Mouse (Mus musculus): Measurements from ENCODE around the gene Lgi1.

Lgi1 gene

DNA sequence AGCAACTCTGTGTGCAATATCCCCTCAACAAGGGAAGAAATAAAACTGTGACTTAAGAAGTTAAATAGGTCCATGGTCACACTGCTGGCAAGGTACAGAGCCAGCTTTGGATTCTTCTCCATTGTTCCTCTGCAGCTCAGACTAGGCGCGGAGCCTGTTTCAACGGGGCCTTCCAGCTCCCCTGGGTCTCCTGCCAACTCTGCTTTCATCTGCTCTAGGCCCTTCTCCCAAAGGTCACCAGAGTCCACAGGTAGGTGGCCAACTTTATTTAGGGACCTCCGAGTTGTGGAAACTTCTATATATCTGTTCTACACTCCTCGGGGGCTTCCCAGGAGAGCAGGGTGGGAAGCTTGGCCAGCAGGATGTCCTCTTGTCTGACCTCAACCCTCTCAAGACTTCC lies 3.0 kb upstream of the Lgi1 start:
- DNase-seq (ENCODE audit: low read depth, low spot score) = no peak

DNA sequence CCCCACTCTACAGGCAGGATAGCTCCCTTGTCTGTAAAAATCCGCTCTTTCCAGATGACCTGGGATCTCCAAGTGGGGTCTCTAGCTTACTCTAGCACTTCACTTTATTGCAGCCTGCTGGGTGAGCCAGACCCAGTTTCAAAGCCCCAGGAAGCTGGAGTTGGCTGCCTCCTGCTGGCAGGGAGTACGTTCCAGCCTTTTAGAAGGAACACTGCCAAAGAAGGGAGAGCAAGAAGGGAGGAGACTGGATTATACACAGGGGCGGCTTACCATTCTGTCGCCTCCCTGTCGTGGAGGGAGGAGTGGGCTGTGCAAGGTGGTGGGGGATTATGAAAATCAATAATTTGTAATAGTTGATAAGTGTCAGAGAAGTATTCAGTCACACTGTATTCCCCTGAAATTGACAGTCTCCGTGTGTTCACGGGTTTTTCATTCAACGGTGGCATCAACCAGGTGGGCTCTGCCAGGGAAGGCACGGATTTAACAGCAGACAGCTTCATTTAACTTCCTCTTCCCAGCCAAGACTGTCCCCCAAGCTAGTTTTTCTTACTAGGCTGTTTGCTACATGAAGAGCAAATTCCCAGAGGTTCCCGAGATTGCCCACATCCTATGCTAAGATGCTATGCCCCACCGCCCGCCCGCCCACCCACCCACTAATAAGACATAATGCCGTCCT lies 369 bp upstream of the Lgi1 start:
- DNase-seq (ENCODE audit: low read depth, low spot score) = peak; percentile 92

DNA sequence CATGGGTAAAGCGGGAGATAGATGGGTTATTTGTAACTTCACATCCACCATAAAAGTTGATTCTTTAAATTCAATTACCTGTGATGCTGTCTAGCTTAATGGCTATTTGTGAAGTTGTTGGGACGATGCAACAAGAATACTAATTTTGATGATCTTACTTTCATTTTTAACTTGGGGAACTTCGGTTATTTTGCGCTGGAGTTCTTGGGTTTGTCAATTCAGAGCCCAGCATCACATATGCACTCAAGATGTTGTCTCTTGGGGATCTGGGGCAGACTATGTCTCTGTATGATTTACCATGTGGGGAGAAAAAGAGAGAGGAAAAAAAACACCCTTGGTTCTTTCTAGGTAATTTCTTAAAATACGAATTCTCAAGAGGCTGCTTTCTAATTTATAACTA lies 1.4 kb downstream of the Lgi1 start:
- DNase-seq (ENCODE audit: low read depth, low spot score) = peak; percentile 52

DNA sequence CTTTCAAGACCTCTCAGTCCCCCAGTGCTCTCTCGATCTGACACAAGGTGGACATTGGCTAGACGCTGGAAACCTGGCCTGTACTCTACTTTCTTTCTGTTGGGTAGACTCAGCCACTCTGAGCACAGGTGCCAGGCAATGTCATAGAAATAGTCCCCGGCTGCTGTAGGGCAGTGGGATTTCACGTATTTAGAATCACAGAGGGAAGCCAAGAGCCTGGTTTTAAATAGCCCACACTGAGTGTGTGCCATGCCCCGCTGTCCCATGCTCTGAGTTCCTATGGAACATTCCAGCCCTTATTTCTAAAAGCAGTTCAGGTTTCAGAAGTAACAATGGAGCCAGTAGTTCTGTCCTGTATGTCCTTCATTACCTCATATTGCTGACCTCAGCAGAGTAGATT lies 3.1 kb downstream of the Lgi1 start:
- peak; percentile 33 for DNase-seq (ENCODE audit: low read depth, low spot score)

DNA sequence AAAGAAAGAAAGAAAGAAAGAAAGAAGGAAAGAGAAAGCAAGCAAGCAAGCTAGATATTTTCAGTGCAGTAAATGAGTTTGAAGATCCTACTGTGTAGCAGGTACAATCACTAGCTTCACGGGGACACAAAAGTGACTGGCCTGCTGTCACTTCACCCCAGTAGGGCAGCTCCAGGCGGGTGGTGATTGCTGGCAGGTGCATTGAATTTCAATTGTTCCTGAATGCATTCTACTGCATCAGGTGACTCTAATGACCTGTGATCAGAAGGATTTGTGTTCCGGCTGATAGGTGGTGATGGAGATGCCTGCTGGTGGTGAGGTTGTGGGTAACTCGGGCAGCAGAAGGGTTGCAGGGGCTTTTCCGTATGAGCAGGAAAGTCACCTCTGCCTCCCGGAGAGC lies 6.7 kb downstream of the Lgi1 start:
- no peak for DNase-seq (ENCODE audit: low read depth, low spot score)

DNA sequence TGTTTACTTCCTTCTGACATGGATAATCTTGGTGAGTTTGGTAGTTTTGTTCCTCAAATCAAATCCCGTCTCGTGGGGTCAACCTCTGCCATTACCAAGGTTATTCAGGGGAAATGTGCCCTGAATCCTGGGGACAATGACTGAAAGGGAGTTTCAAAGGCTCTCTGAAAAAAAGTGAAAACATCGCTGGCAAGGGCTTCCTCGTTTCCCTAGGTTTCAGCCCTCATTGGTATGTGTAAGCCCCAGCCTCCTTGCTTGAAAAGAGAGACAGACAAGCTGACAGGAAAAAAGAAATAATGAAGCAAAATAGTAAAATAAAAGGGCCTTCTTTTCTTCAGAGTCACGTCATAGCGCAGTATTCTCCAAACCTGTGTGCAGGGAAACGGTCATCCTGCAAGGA lies 9.5 kb downstream of the Lgi1 start:
- DNase-seq (ENCODE audit: low read depth, low spot score) = no peak

DNA sequence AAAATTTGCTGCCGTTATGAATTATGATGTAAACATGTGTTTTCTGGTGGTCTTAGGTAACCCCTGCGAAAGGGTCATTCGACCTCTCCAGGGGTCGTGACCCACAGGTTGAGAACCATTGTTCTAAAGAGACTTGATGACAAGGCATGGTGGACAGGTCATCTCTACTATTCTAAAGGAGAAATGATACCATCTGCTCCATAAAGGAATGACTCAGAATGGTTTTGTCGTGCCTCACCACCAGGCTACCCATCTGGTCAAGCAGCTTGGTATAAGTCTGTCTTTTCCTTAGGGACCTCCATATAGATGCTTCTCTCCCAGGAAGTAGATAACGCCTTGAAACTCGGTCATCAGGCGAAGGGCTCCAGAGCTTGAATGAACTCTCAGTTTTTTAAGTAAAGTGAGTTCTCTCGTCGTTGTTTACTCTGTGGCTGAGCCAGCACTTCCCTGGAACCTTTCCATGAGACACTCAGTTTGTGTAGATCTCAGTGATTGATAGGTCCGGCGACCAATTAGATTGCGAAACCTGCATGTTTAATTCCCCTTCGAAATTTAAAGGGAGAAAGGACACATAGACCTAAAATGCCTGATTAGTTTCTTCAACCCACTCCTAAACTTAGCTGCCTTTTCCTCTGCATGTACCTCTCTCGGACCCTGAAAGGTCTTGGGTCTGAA lies 10.5 kb downstream of the Lgi1 start:
- peak; percentile 61 for DNase-seq (ENCODE audit: low read depth, low spot score)

DNA sequence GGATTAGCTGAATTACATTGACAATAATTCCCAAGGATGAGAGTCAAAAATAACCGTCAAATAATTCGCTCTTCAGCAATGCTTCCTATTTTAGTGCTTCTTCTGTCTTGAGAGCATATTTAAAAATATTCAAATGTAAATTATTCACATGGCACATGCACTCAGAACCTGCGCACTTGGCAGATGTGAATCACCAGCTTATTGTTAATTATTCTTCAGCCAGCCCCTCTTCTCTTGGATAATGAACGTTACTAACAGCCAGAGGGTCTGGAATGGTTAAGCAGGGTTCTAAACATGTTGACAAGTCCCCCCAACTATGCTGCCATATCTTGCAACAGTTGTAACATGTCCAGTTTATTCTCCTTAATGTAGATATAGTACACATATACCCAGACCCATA lies 11.9 kb downstream of the Lgi1 start:
- peak; percentile 60 for DNase-seq (ENCODE audit: low read depth, low spot score)

DNA sequence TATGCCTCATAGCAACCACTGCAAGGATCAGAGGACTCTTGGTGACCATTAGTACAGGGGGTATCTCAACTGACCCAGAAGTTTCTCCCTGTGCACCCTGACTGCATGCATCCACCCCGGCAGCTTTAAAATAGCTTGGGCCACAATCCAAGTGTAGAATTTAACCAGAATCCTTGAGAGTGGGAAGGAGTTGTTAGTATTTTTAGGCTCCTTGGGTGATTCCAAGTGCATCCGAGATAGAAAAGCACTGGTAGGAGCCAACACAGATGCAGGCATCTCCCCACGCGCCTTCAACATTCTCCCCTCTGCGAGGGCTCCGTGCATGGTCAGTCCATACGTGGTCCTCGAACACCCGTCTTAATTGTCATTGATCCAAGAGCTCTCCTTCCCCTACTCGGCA lies 15.9 kb downstream of the Lgi1 start:
- peak; percentile 76 for DNase-seq (ENCODE audit: low read depth, low spot score)

DNA sequence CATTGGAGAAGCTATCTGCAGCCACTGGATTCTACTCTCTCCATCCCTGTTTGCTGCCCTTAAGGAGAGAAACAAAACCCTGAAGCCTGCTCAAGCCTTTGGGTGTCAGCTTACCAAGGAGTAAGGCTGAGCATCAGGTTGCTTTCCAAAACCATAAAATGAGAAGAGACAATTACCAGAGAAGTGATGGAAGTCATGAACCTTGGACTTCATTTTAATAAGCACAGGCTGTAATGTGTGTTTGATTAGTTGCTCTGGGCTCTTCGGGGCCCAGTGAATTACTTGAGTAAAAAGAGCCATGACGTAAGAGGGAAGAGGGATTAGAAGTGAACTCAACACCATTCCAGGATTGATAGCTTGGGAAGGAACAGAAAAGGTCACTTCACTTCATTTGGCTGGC lies 18.1 kb downstream of the Lgi1 start:
- no peak for DNase-seq (ENCODE audit: low read depth, low spot score)

DNA sequence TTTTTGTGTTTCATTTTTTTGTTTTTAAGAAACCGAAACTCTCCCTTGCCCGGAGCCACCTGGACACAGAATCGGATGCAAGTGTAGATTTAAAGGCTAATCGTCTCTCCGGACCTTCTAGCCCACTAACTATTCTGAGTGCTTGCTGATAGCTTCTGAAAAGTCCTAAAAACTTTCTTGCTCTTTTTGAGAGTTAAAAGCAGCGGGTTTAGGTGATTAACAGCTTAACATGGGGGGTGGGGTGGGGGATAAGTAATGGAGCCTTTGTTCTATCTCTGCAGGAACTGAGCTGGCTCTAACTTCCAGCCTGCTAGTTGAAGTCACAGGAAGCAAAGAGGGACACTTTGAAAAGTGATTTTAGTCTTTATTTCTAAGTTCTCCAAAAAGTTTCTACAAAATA lies 24.2 kb downstream of the Lgi1 start:
- no peak for DNase-seq (ENCODE audit: low read depth, low spot score)

DNA sequence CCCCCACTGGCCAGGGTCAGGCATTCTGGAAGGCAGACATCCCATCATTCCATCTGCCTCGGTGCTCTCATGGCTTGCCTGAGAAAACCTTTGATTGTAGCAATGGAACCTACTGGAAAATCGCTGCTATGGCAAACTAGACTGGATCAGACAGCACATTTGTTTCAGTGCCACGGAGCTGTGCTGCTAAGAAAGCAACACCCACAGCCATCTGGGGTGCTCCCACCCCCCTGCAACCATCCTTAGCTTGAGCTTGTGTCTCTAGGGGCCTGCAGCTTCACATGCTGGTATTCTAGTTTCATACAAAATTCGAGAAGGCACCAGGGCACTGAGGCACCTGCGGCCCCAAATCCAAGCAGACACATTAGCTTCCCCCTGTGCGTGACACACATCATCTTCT lies 27.1 kb downstream of the Lgi1 start:
- DNase-seq (ENCODE audit: low read depth, low spot score) = peak; percentile 92

DNA sequence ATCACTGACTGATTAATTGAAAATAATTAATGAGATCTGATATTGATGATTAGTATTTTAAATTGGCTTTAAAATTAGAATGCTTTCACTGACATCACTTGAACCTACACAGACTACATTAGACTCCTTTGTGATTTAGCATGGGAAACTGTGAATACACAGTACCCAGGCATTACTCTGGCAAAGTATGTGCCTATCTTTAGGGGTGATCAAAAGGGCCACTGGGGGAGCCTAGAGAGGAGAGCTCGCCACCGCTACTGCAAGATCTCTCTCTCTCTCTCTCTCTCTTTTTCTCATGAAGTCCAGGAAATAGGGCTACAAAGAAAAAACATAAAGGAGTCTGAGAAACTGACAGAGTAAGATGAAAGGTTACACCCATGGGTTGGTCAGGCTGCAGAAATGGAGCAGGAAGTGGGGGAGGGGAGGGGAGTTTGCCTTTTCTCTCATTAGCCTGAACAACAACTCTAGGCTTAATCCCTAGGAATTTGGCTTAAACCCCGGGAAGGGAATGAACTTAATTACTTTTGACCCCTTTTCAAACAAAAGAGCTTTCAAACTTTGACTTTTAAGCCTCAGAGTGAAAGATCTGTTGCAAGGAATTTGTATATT lies 33.8 kb downstream of the Lgi1 start:
- no peak for DNase-seq (ENCODE audit: low read depth, low spot score)

DNA sequence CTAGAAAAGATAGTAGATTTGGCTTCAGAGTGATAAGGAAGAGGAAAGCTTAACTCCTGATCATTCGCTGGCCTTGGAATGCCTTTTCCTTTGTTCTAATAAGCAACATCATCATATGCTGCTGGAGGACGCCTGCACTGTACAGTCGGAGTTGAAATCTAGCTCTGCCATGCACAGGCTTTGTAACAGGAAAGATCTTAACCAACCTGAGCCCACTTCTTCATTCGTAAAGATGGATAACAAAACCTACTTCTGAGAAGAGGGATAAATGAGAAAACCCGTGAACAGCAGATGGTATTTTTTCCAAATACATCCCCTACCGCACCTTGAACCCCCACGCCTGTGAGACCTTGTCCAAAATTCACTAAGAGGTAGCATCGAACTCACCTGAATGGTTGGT lies 43.8 kb downstream of the Lgi1 start:
- DNase-seq (ENCODE audit: low read depth, low spot score) = no peak

DNA sequence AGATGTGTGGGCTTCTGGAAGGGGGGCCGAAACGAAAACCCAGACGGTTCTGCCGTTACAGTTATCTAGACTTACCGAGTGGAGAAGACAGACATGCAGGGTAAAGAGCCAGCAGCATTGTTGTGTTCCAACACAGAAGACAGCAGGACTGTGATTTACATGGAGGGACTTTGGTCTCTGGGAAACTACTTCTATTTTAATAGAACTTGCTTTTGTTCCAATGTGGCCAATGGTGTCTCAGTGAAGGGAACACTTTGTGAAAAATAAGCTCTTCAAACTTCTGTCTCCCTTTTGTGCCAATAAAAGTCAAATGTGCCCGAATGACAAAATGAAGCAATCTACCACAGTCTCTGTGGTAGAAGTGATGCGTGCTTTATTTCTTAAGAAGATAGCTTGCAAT lies 50.8 kb downstream of the Lgi1 start:
- peak; percentile 28 for DNase-seq (ENCODE audit: low read depth, low spot score)

DNA sequence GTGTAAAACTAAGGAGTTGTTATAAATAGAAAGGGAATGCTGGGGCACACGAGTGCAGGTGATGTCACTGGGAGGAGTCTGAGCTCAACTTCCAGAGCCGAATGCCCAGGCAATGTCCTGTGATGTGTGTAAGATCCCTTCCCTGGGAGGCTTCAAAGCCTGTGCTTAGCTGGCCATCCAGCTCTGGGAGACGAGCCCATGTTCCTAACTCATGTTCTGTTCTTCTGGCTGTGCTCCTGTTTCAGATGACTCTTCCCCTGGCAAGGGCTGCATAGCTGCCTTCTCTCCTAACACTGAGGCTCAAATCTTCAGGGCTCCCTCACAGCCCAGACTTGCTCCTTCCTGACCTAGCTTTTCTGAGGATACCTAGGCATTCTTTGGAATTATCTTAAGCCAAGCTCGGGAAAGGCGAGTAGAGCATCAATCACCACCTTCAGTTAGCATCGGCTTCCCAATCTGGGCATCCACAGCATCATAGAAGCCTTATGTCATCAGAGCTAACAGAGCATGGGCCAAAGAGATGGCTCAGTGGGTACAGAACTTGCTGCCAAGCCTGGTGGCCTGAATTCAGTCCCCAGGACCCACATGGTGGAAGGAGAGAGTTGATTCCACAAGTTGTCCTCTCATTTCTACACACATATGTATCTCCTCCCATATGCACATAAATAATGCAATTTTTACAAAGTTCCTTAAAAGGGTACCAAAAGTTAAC lies 52.4 kb downstream of the Lgi1 start:
- DNase-seq (ENCODE audit: low read depth, low spot score) = peak; percentile 84

DNA sequence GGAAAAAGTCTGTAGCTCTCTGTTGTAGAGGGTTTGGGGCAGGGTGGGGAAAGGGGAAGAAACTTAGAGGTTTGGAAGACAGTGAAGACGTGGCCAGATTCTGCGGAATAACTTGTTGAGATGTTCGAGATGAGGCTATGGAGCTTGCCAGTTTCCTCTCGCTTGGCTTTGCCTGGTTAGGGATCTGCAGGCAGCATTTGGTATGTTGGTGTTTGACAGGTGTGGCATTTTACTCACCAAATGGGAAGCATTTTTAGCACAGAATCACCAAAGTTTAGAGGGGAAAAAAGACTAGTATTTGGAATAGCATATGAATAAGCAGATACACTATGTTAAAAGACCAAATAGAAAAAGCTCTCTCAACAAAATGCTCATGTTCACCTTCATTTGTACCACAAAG lies 54.0 kb downstream of the Lgi1 start:
- peak; percentile 50 for DNase-seq (ENCODE audit: low read depth, low spot score)

DNA sequence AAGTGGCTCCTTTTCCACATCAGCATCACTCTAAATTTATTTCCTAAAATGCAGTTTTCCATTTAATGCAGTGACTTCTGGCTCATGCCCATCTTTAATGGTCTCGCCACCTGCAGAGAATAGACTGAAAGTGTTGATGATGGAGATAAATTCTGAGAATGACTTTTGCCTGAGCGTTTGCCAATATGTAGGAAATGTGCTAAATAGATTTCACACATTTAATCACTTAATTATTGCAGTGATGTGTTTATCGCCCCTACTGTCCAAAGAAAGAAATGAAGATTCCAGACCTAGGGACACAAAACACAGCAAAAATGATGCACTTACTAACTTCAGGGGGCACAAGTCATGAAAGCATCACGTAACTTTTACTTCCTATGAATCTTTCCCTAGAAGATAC lies 54.8 kb downstream of the Lgi1 start:
- DNase-seq (ENCODE audit: low read depth, low spot score) = no peak

DNA sequence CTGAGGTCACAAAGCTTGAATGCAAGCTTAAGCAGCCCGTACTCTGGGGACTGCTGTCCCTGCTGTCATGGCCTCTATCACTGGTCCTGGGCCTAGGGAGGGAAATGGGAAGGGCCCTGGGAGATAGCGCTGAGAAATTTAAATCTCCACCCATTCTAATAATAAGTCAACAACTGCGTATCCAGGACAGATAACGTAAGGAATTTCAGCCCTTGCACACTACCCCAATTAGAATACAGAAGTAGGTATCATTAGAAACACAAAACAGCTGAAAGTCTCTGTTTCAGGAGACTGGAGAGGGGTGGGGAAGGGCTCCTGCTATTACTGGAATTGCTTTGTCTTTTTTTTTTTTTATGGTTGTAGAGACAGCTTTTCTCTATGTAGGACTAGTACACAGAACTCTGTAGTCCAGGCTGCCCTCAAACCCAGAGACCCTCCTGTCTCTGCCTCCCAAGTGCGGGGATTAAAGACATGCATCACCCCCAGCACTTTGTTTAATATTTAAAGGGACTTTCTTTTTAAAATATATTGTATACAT lies 56.4 kb downstream of the Lgi1 start:
- DNase-seq (ENCODE audit: low read depth, low spot score) = no peak

DNA sequence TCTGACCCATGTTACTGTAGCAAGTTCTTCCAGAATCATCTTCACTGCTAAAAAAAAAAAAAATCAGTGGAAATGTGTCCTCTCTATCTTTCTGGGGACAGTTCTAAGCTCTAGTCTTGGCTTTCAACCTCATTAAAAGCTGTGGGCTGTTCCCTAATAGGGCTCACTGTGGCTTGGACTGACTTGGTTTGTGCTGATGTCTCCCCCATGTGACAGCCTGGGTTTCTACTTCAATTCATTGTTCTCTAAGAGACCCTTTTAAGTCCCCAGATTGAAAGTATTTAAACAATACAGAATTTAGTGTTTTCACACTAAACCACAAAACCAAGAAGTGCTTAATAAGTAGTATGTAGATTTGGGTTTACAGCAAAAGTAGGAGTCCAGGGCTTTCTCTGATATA lies 59.4 kb downstream of the Lgi1 start:
- DNase-seq (ENCODE audit: low read depth, low spot score) = no peak

DNA sequence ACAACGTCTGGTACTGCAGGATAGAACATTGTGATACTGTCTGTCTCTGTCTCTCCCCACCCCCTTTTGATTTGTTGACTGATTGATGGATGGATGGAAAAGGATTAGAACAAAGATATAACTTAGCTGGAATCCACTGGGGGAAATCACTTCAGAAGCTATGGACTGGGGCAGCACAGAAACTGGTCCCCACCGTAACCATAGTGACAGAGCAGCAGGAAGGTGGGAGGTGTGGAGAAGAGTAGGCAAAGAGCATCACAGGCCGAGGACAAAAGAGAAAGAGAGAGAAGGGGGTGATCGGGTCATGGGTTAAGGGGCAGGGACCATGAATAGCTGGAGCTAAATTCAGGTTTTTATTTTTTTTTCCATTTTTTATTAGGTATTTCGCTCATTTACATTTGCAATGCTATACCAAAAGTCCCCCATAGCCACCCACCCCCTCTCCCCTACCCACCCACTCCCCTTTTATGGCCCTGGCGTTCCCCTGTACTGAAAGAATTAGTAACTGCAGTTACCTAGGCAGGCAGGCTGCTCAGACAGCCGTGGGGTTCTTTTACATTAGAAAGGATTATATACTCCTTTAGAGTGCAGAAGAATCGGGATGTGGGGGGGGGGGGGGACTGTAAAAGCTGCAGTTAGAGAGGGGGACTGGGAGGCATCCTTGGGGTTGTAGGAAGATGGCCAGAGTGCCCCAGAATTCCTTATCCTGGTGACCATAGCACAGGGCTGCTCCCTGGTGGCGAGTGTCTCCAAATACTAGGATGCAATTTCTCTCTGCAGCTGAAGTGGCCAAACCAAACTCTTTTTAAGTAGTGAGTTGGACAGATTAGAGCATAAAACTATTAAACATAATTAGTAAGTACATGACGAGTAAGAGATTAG lies 60.1 kb downstream of the Lgi1 start:
- peak; percentile 72 for DNase-seq (ENCODE audit: low read depth, low spot score)

All from brain, adult 2 months (tissue).